Mouse (Mus musculus): ENCODE measurements around the gene Il17c.

The Il17c gene

GRCm38 (mm10) chr8:122459218-122459900 lies 37.5 kb downstream of the Il17c start:
- no peak for DNase-seq (ENCODE audit: low spot score in 2 of 2)

GRCm38 (mm10) chr8:122459990-122460389 lies 38.2 kb downstream of the Il17c start:
- no peak for DNase-seq (ENCODE audit: low spot score in 2 of 2)

DNA sequence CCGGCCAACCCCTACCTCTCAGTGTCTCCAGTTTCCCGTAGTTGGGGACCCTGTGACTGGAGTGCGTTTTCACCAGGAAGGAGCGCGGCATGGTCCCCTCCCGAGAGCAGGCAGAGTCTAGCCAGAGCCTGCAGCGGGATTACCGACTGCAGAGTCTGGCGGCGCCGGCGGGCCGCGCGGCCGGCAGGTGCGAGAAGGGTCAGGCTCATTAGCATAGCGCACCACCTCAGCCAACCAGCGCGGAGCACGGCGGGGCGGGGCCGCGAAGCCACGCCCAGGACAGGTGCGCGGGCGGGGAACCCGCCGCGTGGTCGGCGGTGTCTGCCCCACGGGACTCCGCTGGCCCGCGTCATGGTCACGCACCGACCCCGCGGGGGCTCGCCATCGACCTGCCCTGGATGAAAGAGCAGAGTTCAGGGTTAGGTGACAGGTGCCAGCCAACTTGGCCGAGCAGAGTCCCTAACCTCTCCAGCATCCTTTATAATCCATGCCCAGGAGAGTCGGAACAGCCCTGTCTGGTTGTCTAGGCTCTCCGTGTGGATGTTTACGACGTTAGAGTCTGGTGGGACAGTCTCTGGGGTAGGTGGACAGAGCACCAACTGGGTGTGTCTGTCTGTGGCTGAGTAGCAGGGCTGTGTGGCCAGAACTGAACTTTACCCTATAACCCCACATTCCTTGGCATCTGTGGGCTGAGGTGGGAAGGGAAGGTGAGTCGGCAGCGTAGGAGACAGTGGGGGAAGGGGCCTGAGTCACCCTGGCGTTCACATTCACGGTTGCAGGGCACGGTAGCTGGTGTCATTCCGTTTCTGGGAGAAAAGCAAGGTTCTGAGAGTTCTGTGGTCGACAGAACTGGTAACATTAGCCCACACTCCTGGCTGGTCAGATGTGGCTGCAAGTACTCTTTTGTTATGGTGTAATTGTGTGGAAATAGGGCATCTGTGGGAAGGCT lies 39.0 kb downstream of the Il17c start, which contains the start of gene Snai3:
Snai3 (minus strand) TSS at position 210 of the 949 bp plus-strand sequence.
- DNase-seq (ENCODE audit: low spot score in 2 of 2), result peak in 1 of 2 experiments; percentile 38

- DNase-seq (ENCODE audit: low spot score in 2 of 2), result no peak
These were observed 39.8 kb downstream of the Il17c start for GRCm38 (mm10) chr8:122461473-122462148.

GRCm38 (mm10) chr8:122462510-122462909 lies 40.7 kb downstream of the Il17c start:
- no peak for DNase-seq (ENCODE audit: low spot score in 2 of 2)

- DNase-seq (ENCODE audit: low spot score in 2 of 2), result no peak
These were observed 42.1 kb downstream of the Il17c start for GRCm38 (mm10) chr8:122463651-122464640.

DNA sequence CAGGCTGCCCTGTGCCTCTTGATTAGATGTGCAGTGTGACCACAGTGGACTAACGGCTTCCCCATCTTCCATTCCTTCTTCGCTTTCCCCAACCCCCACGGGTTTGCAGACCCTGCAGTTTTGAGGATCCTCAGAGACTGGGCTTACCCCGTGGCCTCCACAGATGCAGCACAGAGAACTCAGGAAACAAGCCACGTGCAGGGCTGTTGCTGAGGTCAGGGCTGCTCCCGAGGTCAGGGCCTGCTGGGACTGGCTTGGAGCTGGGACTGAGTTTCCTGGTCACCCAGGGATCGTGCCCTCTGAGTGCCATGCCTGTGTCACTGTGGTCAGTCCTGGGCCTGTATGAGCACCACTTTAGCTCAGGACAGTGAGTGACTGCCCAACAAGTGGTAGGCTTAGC lies 43.2 kb downstream of the Il17c start:
- DNase-seq (ENCODE audit: low spot score in 2 of 2), result no peak

DNA sequence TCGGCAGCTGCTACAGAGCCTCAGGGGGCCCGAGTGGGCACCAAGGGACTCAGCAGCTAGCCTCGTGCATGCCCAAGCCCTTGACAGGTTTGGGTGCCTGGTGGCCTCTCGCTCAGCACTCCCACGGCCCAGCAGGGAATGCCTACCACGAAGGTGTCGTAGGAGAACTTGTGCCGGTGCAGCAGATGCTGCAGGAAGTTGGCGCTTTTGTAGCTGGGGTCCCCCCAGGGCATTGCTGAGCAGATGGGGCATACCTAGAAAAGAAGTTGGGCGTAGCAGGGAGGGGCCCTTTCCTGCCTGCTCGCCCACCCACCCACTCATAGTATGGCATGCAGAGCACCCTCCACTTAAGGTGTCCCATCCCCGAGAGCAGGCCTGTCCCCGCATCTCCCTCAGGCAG lies 46.0 kb downstream of the Il17c start:
- no peak for DNase-seq (ENCODE audit: low spot score in 2 of 2)

DNA sequence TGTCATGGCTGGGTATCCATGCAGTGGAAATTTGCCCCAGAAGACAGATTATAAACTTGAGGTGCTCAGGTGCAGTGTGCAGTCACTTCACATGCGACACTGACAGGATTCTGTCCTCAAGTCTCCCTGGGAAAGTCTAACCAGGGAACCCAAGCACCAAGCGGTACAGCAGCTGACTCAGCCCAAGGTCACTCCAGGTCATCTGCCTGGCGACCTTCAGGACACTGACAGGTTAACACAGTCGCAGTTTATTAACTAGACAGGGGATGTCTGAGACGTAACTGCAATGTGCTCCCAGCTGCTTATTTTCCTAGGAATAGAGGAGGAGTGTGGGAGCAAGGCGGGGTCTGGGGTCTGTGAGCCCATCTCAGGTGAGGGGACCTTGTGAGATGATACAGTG lies 47.6 kb downstream of the Il17c start:
- no peak for DNase-seq (ENCODE audit: low spot score in 2 of 2)

- no peak for DNase-seq (ENCODE audit: low spot score in 2 of 2)
These were observed 48.1 kb downstream of the Il17c start for GRCm38 (mm10) chr8:122469965-122470364.

GRCm38 (mm10) chr8:122470691-122471090 lies 48.9 kb downstream of the Il17c start:
- DNase-seq (ENCODE audit: low spot score in 2 of 2), result no peak
